Mouse (Mus musculus) fat pad, adult 2 months (tissue): ENCODE measurements at regions not wholly inside any gene's neighbourhood (a gene's known extent, or its start where the extent isn't known, plus 50 kb on each side); places are given as distances from the start of the nearest gene placed in this dataset.
A peak's percentile ranks its signal among the peaks of the same experiment; 100 is the strongest.
"Not testable (repeated sequence)": the region's sequence is repeated elsewhere in the genome, so short reads cannot be mapped to it uniquely, and the experiment has no call there.

Experiments
- DNase-seq: peaks from one replicate; pipeline ENCODE4 v3.0.0-alpha.2; 2011; ENCODE audit warnings: low read depth, low spot score; ENCODE audit errors: extremely low read depth

- DNase-seq: no peak
Measured at GRCm38 (mm10) chr4:35347609-35348008, 121.6 kb upstream of the C9orf72 start.

- DNase-seq: no peak
Measured at GRCm38 (mm10) chr4:35343751-35344150, 117.8 kb upstream of the C9orf72 start.

- no peak for DNase-seq
Measured at GRCm38 (mm10) chr4:35331161-35331560, 105.2 kb upstream of the C9orf72 start.

- DNase-seq: no peak
Measured at GRCm38 (mm10) chr4:35325300-35325699, 99.3 kb upstream of the C9orf72 start.

GRCm38 (mm10) chr4:35322432-35323173, 96.6 kb upstream of the C9orf72 start:
- no peak for DNase-seq

GRCm38 (mm10) chr4:35310396-35310977, 84.5 kb upstream of the C9orf72 start:
- no peak for DNase-seq

- no peak for DNase-seq
Measured at GRCm38 (mm10) chr4:35308221-35308620, 82.2 kb upstream of the C9orf72 start.

- DNase-seq: peak; percentile 72
Measured at GRCm38 (mm10) chr4:35305210-35305609, 79.2 kb upstream of the C9orf72 start.

GRCm38 (mm10) chr4:35300848-35301247, 74.9 kb upstream of the C9orf72 start:
- no peak for DNase-seq

- not testable (repeated sequence) for DNase-seq
Measured at GRCm38 (mm10) chr4:35300374-35300773, 74.4 kb upstream of the C9orf72 start.

- no peak for DNase-seq
Measured at GRCm38 (mm10) chr4:35284611-35285010, 58.6 kb upstream of the C9orf72 start.
